Mouse (Mus musculus) embryo, embryonic 9.5 days (tissue): ENCODE results near the gene Meltf.

Experiments used
- DNase-seq: peaks from one replicate; pipeline ENCODE4 v3.0.0-alpha.2; 2017; ENCODE audit errors: extremely low spot score

Gene Meltf

DNA sequence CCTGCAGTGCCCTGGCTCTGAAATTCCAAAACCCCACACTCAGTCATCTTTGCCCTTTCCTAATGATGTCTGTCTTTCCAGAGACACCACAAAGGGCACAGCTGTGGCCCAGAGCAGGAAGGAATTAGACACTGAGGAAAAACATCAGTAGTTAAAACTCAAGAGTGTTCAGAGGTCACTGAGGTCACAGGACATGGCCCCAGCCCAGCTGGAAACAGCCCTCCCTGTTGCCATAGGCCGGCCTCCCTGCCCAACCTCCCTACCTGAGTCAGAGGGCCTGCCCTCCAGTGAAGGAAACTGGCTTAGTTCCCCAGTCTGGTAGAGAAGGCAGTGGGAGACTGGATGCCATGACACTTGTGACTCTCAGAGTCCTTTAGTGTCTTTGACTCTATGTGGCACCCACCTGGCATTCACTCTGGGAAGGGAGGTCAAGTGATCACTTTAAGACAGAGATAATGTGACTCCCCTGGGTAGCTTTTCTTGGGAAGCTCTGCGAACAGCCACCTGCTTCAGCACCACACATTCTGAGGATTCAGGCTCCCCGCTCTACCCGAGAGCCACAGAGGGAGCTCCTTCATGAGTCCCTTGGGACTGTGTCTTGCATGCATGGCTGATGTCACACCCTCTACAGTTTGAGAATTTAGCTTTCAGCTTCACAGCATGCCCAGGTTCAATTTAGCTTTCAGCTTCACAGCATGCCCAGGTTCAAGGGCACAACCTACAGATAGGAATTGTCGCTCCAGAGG, 15.0 kb downstream of the Meltf start:
- DNase-seq: peak; percentile 51

- DNase-seq: peak; percentile 77
Observed at GRCm38 (mm10) chr16:31896971-31897774, 18.6 kb downstream of the Meltf start.

DNA sequence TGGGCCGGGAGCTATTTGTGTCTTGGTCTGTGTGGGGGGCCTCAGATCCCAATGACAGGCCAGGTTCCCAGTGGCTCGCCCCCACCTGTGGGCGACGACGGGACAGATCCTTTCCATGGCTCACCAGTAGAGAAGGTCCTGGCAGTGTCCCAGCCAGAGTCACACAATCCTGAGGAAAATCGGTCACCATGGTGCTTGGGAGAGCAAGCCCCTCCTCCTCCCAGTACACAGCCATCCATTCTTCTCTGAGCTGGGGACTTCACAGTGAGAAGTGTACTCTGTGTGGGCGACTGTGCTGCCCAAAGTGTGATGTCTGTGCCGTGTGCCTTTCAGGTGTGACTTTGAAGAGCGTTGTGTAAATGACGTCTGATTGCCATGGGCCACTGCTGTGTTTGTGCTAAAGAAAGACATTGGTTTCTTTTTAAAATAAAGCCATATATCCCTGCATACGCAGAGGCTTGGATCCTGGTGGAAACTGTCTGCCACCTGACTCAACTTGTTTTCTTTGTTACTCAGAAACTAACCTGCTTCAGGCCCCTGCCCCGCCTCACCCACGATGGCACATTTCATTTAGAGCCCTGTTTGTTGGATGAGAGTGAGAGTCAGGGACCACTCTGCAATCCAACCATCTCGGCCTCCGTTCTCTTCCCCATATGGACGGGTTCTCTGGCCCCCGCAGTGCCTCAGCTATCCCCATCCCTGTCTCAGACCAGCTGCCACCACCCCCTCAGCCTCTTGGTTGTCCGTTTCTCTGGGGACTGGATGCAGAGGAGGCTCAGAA, 20.1 kb downstream of the Meltf start:
- DNase-seq: no peak

DNA sequence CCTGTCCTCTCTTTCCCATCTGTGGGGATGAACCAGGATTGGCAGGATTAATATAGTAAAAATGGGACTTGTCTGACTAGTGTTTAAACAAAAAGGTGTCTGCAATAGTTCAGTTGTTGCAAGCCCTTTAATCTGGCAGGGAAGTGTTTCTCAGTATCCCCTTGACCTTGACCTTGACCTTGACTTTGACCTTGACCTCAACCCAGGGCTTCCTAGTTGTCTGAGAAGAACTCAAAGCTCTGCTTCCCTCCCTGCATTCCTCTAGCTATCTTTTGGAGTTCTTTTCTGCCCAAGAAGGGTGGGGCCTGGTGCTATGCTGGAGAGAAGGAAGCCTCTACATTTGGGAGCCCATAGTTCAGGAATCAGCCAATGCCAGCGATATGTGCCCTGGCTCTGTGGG, 23.3 kb downstream of the Meltf start:
- DNase-seq: no peak

DNA sequence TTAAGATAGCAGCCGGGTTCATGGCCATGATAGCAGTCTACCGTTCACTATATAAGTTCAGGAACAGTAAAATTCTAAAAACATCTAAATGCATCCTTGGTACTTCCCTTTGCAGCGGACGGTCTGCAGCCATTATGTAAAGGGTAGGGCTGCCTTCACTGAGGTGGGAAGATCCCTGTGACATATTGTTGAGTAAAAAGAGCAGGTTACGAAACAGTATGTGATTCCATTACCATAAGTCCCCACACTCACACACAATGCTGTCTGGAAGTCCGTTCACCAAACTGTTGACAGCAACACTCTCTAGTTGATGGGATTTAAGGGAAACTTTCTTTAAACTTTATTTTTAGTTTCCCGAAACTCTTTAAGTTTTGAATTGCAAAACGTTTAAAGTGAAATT, 24.6 kb downstream of the Meltf start:
- no peak for DNase-seq

DNA sequence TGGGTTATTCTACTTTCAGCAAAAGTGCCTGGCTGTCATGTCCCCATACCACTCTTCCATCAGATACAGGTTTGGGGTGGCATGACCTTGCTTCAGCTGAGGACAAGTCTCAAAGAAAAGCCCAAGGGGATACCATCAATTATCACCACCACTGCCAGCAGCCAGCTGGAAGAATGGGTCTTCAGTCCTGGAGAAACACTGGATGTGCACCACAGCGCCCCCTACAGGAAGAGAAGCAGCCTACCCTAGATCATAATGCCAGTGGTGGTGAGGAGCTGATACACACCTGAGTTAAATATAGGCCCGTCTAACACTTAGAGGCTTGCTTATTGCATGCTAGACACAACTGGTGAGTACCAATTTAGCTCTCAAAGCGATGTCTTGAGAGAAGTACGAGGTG, 26.7 kb downstream of the Meltf start:
- DNase-seq: no peak

- DNase-seq: no peak
Observed at GRCm38 (mm10) chr16:31905891-31906825, 27.5 kb downstream of the Meltf start.

GRCm38 (mm10) chr16:31906896-31907295, 28.3 kb downstream of the Meltf start:
- peak; percentile 28 for DNase-seq

DNA sequence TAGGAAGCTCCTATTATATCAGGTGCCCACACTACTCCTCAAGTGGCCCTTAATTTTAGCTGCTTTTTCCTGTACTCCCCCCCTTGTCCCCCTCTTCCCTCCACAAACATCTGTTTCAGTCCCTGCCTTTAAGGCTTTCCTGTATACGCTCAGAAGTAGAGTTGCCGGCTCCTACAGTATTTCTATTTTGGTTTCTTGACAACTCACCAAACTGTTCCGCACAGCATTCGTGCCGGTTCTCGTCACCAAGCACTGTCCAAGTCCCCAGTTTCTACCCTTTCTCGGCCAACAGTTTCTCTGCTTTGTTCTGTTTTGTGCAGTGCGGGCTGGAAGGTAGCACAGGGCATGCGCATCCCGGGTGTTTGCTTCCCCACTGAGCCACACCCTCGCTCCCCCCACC, 30.3 kb downstream of the Meltf start:
- no peak for DNase-seq

DNA sequence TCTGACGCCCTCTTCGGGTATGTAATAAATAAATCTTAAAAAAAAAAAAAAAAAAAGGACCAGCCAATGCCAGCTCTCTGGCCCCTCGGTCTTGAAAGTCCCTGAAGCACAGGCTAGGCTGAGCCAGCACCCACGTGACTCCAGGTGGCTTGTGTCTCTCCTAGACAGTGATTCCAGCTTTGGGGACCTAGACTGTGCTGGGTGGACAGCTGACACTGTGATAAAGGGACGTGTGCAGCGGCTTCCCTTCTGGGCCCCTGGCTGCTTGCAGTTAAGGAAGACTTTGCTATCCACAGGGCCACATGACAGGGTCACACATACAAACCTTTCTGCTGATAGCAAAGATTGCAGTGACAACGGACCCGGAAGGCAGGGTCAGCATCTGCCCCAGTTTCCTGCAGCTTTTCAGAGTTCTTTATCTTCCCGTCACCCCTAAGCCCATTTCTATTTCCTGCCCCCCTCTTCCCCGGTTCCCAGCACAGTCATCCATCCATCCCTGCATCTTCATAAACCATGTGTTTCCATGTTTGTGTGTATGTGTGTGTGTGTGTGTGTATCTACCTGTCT, 31.8 kb downstream of the Meltf start:
- DNase-seq: no peak

- no peak for DNase-seq
Observed at GRCm38 (mm10) chr16:31917776-31918175, 39.2 kb downstream of the Meltf start.

DNA sequence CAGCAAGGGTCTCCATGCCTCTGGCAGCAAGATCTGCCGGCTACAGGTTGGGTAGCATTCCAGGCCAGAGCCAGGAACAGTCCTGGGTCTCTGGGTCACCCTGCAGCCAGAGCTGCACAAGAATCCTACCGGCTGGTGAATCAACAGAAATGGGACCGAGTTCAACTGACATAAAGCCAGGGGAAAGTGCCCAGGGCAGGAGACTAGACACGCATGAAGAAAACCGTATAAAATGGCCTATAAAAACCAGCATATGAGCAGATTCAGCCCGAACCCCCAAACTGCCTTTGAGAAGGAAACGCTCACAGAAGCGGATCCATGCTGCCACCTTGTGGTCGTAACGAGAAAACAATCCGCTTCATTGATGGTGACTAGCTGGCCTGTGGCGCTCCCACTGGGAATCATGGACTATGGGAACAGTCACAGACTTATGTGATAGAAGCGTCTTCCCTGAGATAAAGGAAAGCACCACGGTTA, 39.7 kb downstream of the Meltf start:
- peak; percentile 79 for DNase-seq

DNA sequence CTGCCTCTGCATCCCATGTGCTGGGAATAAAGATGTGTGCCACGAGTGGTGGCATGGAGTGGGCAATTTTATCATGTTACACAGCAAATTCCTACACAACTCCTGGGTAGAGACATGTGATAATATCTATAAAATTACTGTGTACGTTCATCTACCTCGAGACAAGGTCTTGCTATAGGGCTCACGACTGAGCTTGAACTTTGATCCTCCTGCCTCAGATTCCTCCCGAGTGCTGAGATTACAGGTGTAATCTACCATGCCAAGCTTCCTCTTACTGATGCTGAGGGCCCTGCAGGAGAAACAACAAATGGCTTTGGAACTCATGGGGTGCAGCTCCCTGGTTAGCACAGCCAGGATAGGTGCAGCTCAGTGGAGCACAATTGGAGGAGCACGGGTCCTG, 45.8 kb downstream of the Meltf start:
- no peak for DNase-seq

GRCm38 (mm10) chr16:31926091-31926490, 47.5 kb downstream of the Meltf start:
- no peak for DNase-seq

DNA sequence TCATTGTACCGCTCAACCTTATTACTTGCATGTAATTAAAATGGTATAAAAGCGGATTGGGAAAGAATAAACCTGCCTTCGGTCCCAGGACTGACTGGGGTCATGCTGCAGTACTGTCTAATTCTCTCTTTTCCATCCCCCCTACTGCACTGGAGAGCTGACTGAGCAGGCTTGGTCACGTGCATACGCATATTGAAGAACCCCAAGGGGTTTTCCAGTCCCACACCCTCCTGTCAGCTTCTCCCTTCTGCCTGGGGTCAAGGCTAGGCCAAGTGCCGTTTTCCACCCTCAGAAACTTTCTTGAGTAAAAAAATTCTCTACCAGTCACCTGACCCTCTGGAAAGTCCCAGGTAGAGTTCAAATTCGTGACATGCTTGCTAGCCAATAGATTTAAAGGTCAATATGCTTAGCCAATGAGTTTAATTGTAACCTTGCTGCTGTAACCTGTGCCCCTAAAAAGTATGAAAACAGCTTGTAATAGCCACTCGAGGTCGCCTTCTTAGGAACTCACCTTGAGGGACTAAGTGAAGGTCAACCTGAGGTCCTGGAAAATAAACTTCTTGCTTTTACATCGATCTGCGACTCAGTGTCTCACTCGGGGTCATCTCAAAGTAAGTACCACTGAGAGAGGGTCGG, 48.1 kb downstream of the Meltf start:
- no peak for DNase-seq

DNA sequence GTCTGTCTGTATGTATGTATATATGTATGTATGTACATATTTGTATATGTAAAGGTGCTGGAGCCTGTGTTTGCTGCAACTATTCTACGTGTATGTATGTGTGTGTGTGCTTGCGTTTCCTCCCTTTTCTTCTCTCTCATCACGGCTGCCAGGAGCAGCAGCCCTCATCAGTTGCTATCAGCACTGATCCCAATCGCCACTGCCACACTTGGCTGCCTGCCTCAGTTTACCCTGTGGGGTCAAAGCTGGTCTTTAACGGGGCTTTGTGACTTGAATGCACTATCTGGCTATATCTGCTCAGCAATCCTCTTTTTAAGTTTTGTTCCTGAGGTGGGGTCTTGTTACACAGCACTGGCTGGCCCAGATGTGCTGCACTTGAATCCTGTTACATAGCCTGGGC, 48.8 kb downstream of the Meltf start:
- DNase-seq: no peak

GRCm38 (mm10) chr16:31931330-31931729, 52.7 kb downstream of the Meltf start:
- DNase-seq: no peak

DNA sequence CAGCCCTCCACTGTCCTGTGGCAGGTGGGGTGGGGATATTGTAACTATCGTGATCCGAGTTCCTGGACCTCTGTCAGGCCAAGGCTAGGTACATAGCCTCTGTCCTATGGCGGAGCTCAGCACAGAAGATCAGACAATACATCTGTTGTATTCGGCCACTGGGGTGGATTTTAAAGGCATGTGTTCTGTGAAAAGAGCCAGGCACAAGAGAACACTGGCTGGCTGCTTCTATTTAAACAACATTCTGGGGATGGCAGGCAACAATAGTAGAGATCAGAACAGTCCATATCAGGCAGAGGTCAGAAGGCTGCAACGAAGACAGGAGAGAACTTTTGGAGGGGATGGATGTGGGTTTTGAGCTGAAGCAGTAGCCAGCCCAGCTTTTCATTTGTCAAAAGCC, 53.6 kb downstream of the Meltf start:
- no peak for DNase-seq

DNA sequence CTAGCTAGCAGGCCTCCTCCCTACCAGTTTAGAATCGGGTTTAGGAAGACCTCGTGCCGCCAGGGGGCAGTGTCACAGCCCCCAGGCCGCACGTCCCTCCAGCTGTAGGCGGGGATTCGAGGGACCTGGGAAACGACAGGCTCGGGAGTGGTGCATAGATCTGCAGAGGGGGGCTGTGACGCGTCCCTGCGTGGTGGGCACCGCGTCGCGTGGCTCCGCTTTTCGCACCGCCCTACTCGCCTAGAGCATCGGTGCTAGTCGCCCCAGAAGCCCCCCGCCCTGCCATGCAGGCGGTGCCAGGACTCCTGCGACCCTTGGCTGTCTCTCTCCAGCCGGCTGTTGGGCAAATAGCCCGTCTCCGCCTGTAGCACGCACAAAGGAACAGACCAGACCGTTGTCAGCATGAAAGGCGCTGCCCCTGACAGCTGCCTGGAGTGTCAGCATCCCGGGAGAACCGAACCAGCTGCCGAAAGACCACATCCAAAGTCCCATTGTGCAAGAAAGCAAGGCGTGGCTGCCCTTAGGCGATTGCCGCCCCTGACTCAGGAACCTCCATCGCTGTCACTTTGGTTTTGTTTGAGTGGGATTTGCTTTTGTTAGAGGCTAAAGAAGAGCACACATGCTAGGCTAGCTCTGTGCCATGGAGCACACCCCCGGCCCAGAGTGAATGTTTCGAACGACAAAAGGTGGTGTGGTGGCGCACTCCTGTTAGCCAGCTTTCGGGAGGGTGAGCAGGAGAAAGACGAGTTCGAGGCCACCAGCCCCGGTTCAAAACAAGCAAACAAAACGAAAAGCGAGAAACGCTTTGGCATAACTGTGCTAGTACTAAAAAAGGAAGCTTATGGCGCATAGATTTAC, 54.5 kb downstream of the Meltf start:
- peak; percentile 87 for DNase-seq
